ENCODE assay signal across 8 mouse cellular contexts in the genomic region with DNA sequence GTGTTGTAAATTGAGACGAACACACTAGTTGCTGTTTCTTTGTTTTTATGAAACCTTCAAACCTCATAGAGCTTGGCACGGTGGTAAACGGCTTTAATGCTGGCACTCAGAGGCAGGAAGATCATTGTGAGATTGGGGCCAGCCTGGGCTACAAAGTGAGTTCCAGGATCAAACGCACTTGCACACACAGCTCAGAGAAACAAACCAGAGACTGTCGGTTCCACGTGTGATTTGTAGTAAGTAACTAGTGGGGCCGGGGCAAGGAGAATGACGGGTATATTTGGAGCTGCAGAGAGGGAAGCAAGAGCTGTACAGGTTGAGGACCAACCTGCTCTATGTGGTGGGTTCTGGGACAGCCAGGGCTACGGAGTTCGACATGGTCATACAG. TPM values are rescaled to one million over a fixed set of nuclear protein-coding genes. Genes with fewer than 3 reads are reported as not detected.
DNase-seq lines count a peak whose midpoint lies in the region; ATAC-seq and TF ChIP-seq lines count a peak whose summit lies in the region.

No protein-coding gene starts in this region.

- peaks cover 2% of the 10 kb centered on the region; the same call in 1 of the 2 replicates for H3K4me1 ChIP-seq in embryonic facial prominence, embryonic 11.5 days (ENCODE audit: control insufficient read depth, insufficient read depth, low read length)
- peaks cover 41% of the 10 kb centered on the region for H3K4me1 ChIP-seq in neural tube, embryonic 13.5 days (replicated peaks)

- intact Hi-C loops in left cerebral cortex, adult 2 months (cut with DNase I), result no loop called here
- intact Hi-C loops in left cerebral cortex, postnatal 36 days (cut with DNase I), result no loop called here

- peak overlapping the region; percentile 98 for H3K27ac ChIP-seq in left cerebral cortex, adult 2 months
- H3K27ac ChIP-seq in embryonic facial prominence, embryonic 11.5 days (replicated peaks; ENCODE audit: low read depth, low read length), result peak overlapping the region; percentile 89
- H3K27ac ChIP-seq in neural tube, embryonic 13.5 days (replicated peaks), result peak overlapping the region; percentile 99

- no peaks in the 10 kb centered on the region for H3K9me3 ChIP-seq in embryonic facial prominence, embryonic 11.5 days (replicated peaks; ENCODE audit: control insufficient read depth, low read length)
- no peaks in the 10 kb centered on the region for H3K9me3 ChIP-seq in neural tube, embryonic 13.5 days

- no peak for DNase-seq in left cerebral cortex, adult 2 months (ENCODE audit: extremely low spot score in 1 of 2, low spot score in 2 of 2)
- DNase-seq in left cerebral cortex, postnatal 36 days (ENCODE audit: low spot score in 2 of 2), result no peak
- peak; percentile 36 for DNase-seq in embryonic facial prominence, embryonic 11.5 days (ENCODE audit: low spot score)
- peak; percentile 24 for DNase-seq in kidney, postnatal 14 days
- no peak for DNase-seq in c-Kit-positive CD71-positive TER-119-positive erythroid progenitor cells, embryonic 14.5 days (ENCODE audit: low spot score)
- no peak for DNase-seq in urinary bladder, adult 18-20 months (ENCODE audit: low spot score in 2 of 2)
- no peak for DNase-seq in layer of hippocampus, adult 18-20 months (ENCODE audit: low spot score in 2 of 2)

- WGBS in embryonic facial prominence, embryonic 11.5 days, result 39% methylated on average over 10 of the region's 10 CpGs
- WGBS in neural tube, embryonic 13.5 days, result 29% methylated on average over 10 of the region's 10 CpGs

- H3K27me3 ChIP-seq in embryonic facial prominence, embryonic 11.5 days (ENCODE audit: control insufficient read depth, insufficient read depth, low read length), result no peaks in the 10 kb centered on the region
- H3K27me3 ChIP-seq in neural tube, embryonic 13.5 days, result no peaks in the 10 kb centered on the region

- H3K4me2 ChIP-seq in embryonic facial prominence, embryonic 11.5 days (ENCODE audit: low read depth, low read length), result peak overlapping the region; percentile 78
- H3K4me2 ChIP-seq in neural tube, embryonic 13.5 days, result peak overlapping the region; percentile 90

- peak overlapping the region; percentile 79 for H3K4me3 ChIP-seq in left cerebral cortex, adult 2 months
- peak overlapping the region; percentile 90 for H3K4me3 ChIP-seq in embryonic facial prominence, embryonic 11.5 days (ENCODE audit: low read depth, low read length)
- H3K4me3 ChIP-seq in neural tube, embryonic 13.5 days, result peak overlapping the region; percentile 97

- no peak for TF ChIP-seq CTCF in left cerebral cortex, adult 2 months (IDR thresholded peaks at IDR 0.05)

- peak overlapping the region; percentile 94 for H3K9ac ChIP-seq in embryonic facial prominence, embryonic 11.5 days (replicated peaks; ENCODE audit: low read length)
- peak overlapping the region; percentile 98 for H3K9ac ChIP-seq in neural tube, embryonic 13.5 days

- ATAC-seq in embryonic facial prominence, embryonic 11.5 days (replicated peaks; ENCODE audit: insufficient number of reproducible peaks, low FRiP score, low TSS enrichment, low read depth), result 0 out of 2 replicates have a peak, but pooled peaks have one; percentile 29
- peak; percentile 15; the same call in 1 of the 2 replicates for ATAC-seq in neural tube, embryonic 13.5 days (ENCODE audit: low read depth)

- H3K36me3 ChIP-seq in embryonic facial prominence, embryonic 11.5 days (replicated peaks; ENCODE audit: control insufficient read depth, insufficient read depth, low read depth, low read length), result no peaks in the 10 kb centered on the region
- no peaks in the 10 kb centered on the region for H3K36me3 ChIP-seq in neural tube, embryonic 13.5 days

RNA-seq across cellular contexts. Expression of a gene that starts 0.9 kb away (rescaled TPM):
- total RNA-seq in left cerebral cortex, adult 2 months (2021), result 10 to 100 TPM; 66.7 to 68.4 TPM
- total RNA-seq in left cerebral cortex, postnatal 36 days (2021), result 10 to 100 TPM; 67.3 to 72.4 TPM
- polyA plus RNA-seq in embryonic facial prominence, embryonic 11.5 days (2014; fragmentation: Nextera tagmentation; extraction: Ambion mirVana), result 17.3 and 17.8 TPM in 2 replicates
- 15.7 and 18.0 TPM in 2 replicates for polyA plus RNA-seq in neural tube, embryonic 13.5 days (2015; fragmentation: Nextera tagmentation; extraction: Ambion mirVana)
- total RNA-seq in layer of hippocampus, adult 18-20 months (2021), result 10 to 100 TPM; 67.8 to 69.6 TPM

RNA-seq across cellular contexts. Expression of a gene that starts 52.4 kb away (rescaled TPM):
- total RNA-seq in left cerebral cortex, adult 2 months (2021), result 10 to 100 TPM; 13.8 to 15.5 TPM
- 10 to 100 TPM; 11.5 to 15.0 TPM for total RNA-seq in left cerebral cortex, postnatal 36 days (2021)
- 9.4 and 9.8 TPM in 2 replicates for polyA plus RNA-seq in embryonic facial prominence, embryonic 11.5 days (2014; fragmentation: Nextera tagmentation; extraction: Ambion mirVana)
- 8.5 and 11.4 TPM in 2 replicates for polyA plus RNA-seq in neural tube, embryonic 13.5 days (2015; fragmentation: Nextera tagmentation; extraction: Ambion mirVana)
- 10 to 100 TPM; 13.1 to 13.2 TPM for total RNA-seq in layer of hippocampus, adult 18-20 months (2021)

RNA-seq across cellular contexts. Expression of a gene that starts 52.6 kb away (rescaled TPM):
- 10 to 100 TPM; 35.1 to 36.5 TPM for total RNA-seq in left cerebral cortex, adult 2 months (2021)
- 10 to 100 TPM; 34.5 to 35.3 TPM for total RNA-seq in left cerebral cortex, postnatal 36 days (2021)
- 5.7 and 6.8 TPM in 2 replicates for polyA plus RNA-seq in embryonic facial prominence, embryonic 11.5 days (2014; fragmentation: Nextera tagmentation; extraction: Ambion mirVana)
- 12.9 and 13.8 TPM in 2 replicates for polyA plus RNA-seq in neural tube, embryonic 13.5 days (2015; fragmentation: Nextera tagmentation; extraction: Ambion mirVana)
- total RNA-seq in layer of hippocampus, adult 18-20 months (2021), result 10 to 100 TPM; 33.5 to 36.9 TPM

Comparison
In these comparisons a context has a peak if more than half of its experiments do, and no peak if none do; other contexts are left out.
1. DNase-seq: peak in embryonic facial prominence, embryonic 11.5 days (single experiment) and kidney, postnatal 14 days (single experiment); none in left cerebral cortex, adult 2 months (0 of 2), left cerebral cortex, postnatal 36 days (0 of 2), c-Kit-positive CD71-positive TER-119-positive erythroid progenitor cells, embryonic 14.5 days (single experiment), urinary bladder, adult 18-20 months (0 of 2) and layer of hippocampus, adult 18-20 months (0 of 2).
2. Peak in every context shown above with its lines, with median percentiles within 50 percentile points of each other: H3K27ac ChIP-seq and H3K4me3 ChIP-seq.